Mouse (Mus musculus) cerebellum, adult 2 months (tissue): Measurements from ENCODE around the gene Creld1.

Experiments
- CTCF ChIP-seq: fragments of 200-500 bp; IDR thresholded peaks from 2 replicates; pipeline ENCODE4 v1.5.1; 2011; ENCODE audit warnings: low read depth, mild to moderate bottlenecking, control low read depth, low read length, moderate library complexity, borderline replicate concordance; ENCODE audit not compliant: insufficient read depth
- POLR2A ChIP-seq: fragments of 200-500 bp; IDR thresholded peaks from 2 replicates; pipeline ENCODE4 v1.6.1; 2011; ENCODE audit warnings: low read length, control low read depth, borderline replicate concordance; ENCODE audit not compliant: insufficient read depth

DNA sequence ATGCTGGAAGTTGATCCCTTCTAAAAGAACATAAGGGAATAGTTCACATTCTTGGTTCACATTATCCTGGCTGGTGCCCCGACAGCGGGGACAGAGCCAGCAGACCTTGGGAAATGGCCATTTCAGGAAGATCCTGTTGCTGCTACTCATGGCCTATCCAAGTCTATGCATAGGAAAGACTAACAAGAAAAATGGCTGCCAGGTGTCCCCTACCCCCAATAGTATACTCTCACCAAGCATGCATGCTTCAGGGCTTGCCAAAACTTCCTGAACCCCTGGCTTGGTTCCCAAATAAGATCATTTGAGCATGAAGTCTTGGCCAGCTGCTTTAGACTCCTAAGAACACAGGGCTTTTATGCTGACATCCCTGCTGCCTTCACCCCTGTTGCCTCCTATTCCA is 31.3 kb upstream of the Creld1 start:
- TF ChIP-seq CTCF (no peak), POLR2A (no peak)
